Mouse (Mus musculus): ENCODE data around the gene Dirc2. TPM values are rescaled to one million over a fixed set of nuclear protein-coding genes. Genes with fewer than 3 reads are reported as not detected.

The Dirc2 gene
- total and polyA plus RNA-seq, 3 experiments: 43.2 to 61.9 (median 49.9) TPM

- Histone ChIP-seq H3K27ac (no peak overlapping the region), H3K27me3 (ENCODE audit: control insufficient read depth, insufficient read depth, low read length) (no peaks in the 10 kb centered on the region), H3K4me3 (no peak overlapping the region), H3K79me2 (replicated peaks; ENCODE audit: control insufficient read depth, insufficient read depth, low read length) (no peaks in the 10 kb centered on the region), H3K4me1 (ENCODE audit: control insufficient read depth, insufficient read depth, low read length) (no peaks in the 10 kb centered on the region), H3K9ac (ENCODE audit: low read depth, low read length) (no peak overlapping the region), H3K36me3 (ENCODE audit: control insufficient read depth, insufficient read depth, low read length) (peaks cover 3% of the 10 kb centered on the region)
- WGBS: 64% methylated on average over 7 of the region's 7 CpGs
- intact Hi-C loops (cut with DNase I): no loop called here
- TF ChIP-seq EP300 (IDR thresholded peaks at IDR 0.05; ENCODE audit: insufficient read depth, low read depth, low read length): no peak
- TF ChIP-seq POLR2A (IDR thresholded peaks at IDR 0.05; ENCODE audit: insufficient read depth, low read depth, low read length): no peak
- TF ChIP-seq CTCF (IDR thresholded peaks at IDR 0.05): no peak
- DNase-seq: peak in 1 of 2 experiments; percentile 21
Measured at GRCm38 (mm10) chr16:35711004-35711403, 58.2 kb downstream of the Dirc2 start.

GRCm38 (mm10) chr16:35707004-35707403 is 62.2 kb downstream of the Dirc2 start:
- H3K4me3 ChIP-seq: no peak overlapping the region
- no peaks in the 10 kb centered on the region for H3K4me1 ChIP-seq (ENCODE audit: control insufficient read depth, insufficient read depth, low read length)
- no peaks in the 10 kb centered on the region for H3K79me2 ChIP-seq (replicated peaks; ENCODE audit: control insufficient read depth, insufficient read depth, low read length)
- TF ChIP-seq EP300 (IDR thresholded peaks at IDR 0.05; ENCODE audit: insufficient read depth, low read depth, low read length) (no peak), POLR2A (IDR thresholded peaks at IDR 0.05; ENCODE audit: insufficient read depth, low read depth, low read length) (no peak), CTCF (IDR thresholded peaks at IDR 0.05) (no peak)
- H3K36me3 ChIP-seq (ENCODE audit: control insufficient read depth, insufficient read depth, low read length): no peaks in the 10 kb centered on the region
- no peak overlapping the region for H3K9ac ChIP-seq (ENCODE audit: low read depth, low read length)
- H3K27ac ChIP-seq: no peak overlapping the region
- 60% methylated on average over 5 of the region's 5 CpGs for WGBS
- H3K27me3 ChIP-seq (ENCODE audit: control insufficient read depth, insufficient read depth, low read length): no peaks in the 10 kb centered on the region
- intact Hi-C loops (cut with DNase I): no loop called here
- DNase-seq: no peak

GRCm38 (mm10) chr16:35704796-35705195 is 64.4 kb downstream of the Dirc2 start:
- intact Hi-C loops (cut with DNase I): no loop called here

GRCm38 (mm10) chr16:35703763-35704679 is 65.1 kb downstream of the Dirc2 start:
- Histone ChIP-seq H3K4me1 (ENCODE audit: control insufficient read depth, insufficient read depth, low read length) (no peaks in the 10 kb centered on the region), H3K36me3 (ENCODE audit: control insufficient read depth, insufficient read depth, low read length) (no peaks in the 10 kb centered on the region), H3K27ac (no peak overlapping the region), H3K4me3 (no peak overlapping the region), H3K79me2 (replicated peaks; ENCODE audit: control insufficient read depth, insufficient read depth, low read length) (0 out of 2 replicates have a peak, but pooled peaks cover 1% of the 10 kb centered on the region), H3K27me3 (ENCODE audit: control insufficient read depth, insufficient read depth, low read length) (no peaks in the 10 kb centered on the region), H3K9ac (ENCODE audit: low read depth, low read length) (no peak overlapping the region)
- DNase-seq: no peak
- no peak for TF ChIP-seq CTCF (IDR thresholded peaks at IDR 0.05)
- no peak for TF ChIP-seq EP300 (IDR thresholded peaks at IDR 0.05; ENCODE audit: insufficient read depth, low read depth, low read length)
- TF ChIP-seq POLR2A (IDR thresholded peaks at IDR 0.05; ENCODE audit: insufficient read depth, low read depth, low read length): no peak
- intact Hi-C loops (cut with DNase I): no loop called here
- WGBS: 89% methylated on average over 16 of the region's 16 CpGs

More at GRCm38 (mm10) chr16:35704796-35705195, 64.4 kb downstream of the Dirc2 start:
- no peak overlapping the region for H3K27ac ChIP-seq
- no peaks in the 10 kb centered on the region for H3K27me3 ChIP-seq (ENCODE audit: control insufficient read depth, insufficient read depth, low read length)
- TF ChIP-seq CTCF (IDR thresholded peaks at IDR 0.05) (no peak), EP300 (IDR thresholded peaks at IDR 0.05; ENCODE audit: insufficient read depth, low read depth, low read length) (no peak), POLR2A (IDR thresholded peaks at IDR 0.05; ENCODE audit: insufficient read depth, low read depth, low read length) (no peak)
- H3K4me1 ChIP-seq (ENCODE audit: control insufficient read depth, insufficient read depth, low read length): no peaks in the 10 kb centered on the region
- H3K9ac ChIP-seq (ENCODE audit: low read depth, low read length): no peak overlapping the region
- 73% methylated on average over 14 of the region's 14 CpGs for WGBS
- no peaks in the 10 kb centered on the region for H3K36me3 ChIP-seq (ENCODE audit: control insufficient read depth, insufficient read depth, low read length)
- H3K4me3 ChIP-seq: no peak overlapping the region
- no peak for DNase-seq
- 0 out of 2 replicates have a peak, but pooled peaks cover 1% of the 10 kb centered on the region for H3K79me2 ChIP-seq (replicated peaks; ENCODE audit: control insufficient read depth, insufficient read depth, low read length)

GRCm38 (mm10) chr16:35701823-35702222 is 67.3 kb downstream of the Dirc2 start:
- H3K4me3 ChIP-seq: no peak overlapping the region
- WGBS: 88% methylated on average over 11 of the region's 11 CpGs
- no peaks in the 10 kb centered on the region for H3K4me1 ChIP-seq (ENCODE audit: control insufficient read depth, insufficient read depth, low read length)

GRCm38 (mm10) chr16:35696103-35696502 is 73.1 kb downstream of the Dirc2 start:
- H3K79me2 ChIP-seq (replicated peaks; ENCODE audit: control insufficient read depth, insufficient read depth, low read length): 0 out of 2 replicates have a peak, but pooled peaks cover under 1% of the 10 kb centered on the region
- H3K4me3 ChIP-seq: no peak overlapping the region
- DNase-seq: no peak
- H3K4me1 ChIP-seq (ENCODE audit: control insufficient read depth, insufficient read depth, low read length): no peaks in the 10 kb centered on the region
- TF ChIP-seq CTCF (IDR thresholded peaks at IDR 0.05) (no peak), POLR2A (IDR thresholded peaks at IDR 0.05; ENCODE audit: insufficient read depth, low read depth, low read length) (no peak), EP300 (IDR thresholded peaks at IDR 0.05; ENCODE audit: insufficient read depth, low read depth, low read length) (no peak)
- no peak overlapping the region for H3K9ac ChIP-seq (ENCODE audit: low read depth, low read length)
- no peaks in the 10 kb centered on the region for H3K27me3 ChIP-seq (ENCODE audit: control insufficient read depth, insufficient read depth, low read length)
- WGBS: 47% methylated on average over 2 of the region's 2 CpGs
- H3K36me3 ChIP-seq (ENCODE audit: control insufficient read depth, insufficient read depth, low read length): no peaks in the 10 kb centered on the region
- intact Hi-C loops (cut with DNase I): no loop called here
- H3K27ac ChIP-seq: no peak overlapping the region

More at GRCm38 (mm10) chr16:35701823-35702222, 67.3 kb downstream of the Dirc2 start:
- Histone ChIP-seq H3K27me3 (ENCODE audit: control insufficient read depth, insufficient read depth, low read length) (no peaks in the 10 kb centered on the region), H3K9ac (ENCODE audit: low read depth, low read length) (no peak overlapping the region), H3K36me3 (ENCODE audit: control insufficient read depth, insufficient read depth, low read length) (no peaks in the 10 kb centered on the region), H3K79me2 (replicated peaks; ENCODE audit: control insufficient read depth, insufficient read depth, low read length) (0 out of 2 replicates have a peak, but pooled peaks cover 1% of the 10 kb centered on the region), H3K27ac (no peak overlapping the region)
- TF ChIP-seq POLR2A (IDR thresholded peaks at IDR 0.05; ENCODE audit: insufficient read depth, low read depth, low read length) (no peak), CTCF (IDR thresholded peaks at IDR 0.05) (no peak), EP300 (IDR thresholded peaks at IDR 0.05; ENCODE audit: insufficient read depth, low read depth, low read length) (no peak)
- intact Hi-C loops (cut with DNase I): no loop called here
- DNase-seq: no peak
